Mouse (Mus musculus) monocyte, adult 59 days (primary cell): ENCODE data around the gene Smim6. TPM values are rescaled to one million over a fixed set of nuclear protein-coding genes. Genes with fewer than 3 reads are reported as not detected.

Experiments
- total RNA-seq, 2 experiments: library from RNA; stranded (reverse); gene quantifications; one replicate each; pipeline ENCODE4 v1.2.4; 2023

Gene Smim6
- 1 to 10 TPM; 2.4 to 5.0 TPM for total RNA-seq

GRCm38 (mm10) chr11:115911632-115912376, at the start of gene Smim6:
Gene Smim6, plus strand, starts transcription at chr11:115912017.

GRCm38 (mm10) chr11:115899486-115900266, 12.1 kb upstream of the Smim6 start, which contains the start of gene Smim5:
Gene Smim5, plus strand, starts transcription at chr11:115899966.

GRCm38 (mm10) chr11:115933108-115933746, 21.4 kb downstream of the Smim6 start, which contains the start of the genes Sap30bp and Recql5:
Gene Sap30bp, plus strand, starts transcription at chr11:115933282.
Gene Recql5, minus strand, starts transcription at chr11:115933477.

Other genes with a start within 250 kb of the Smim6 start
- 100 to 1,000 TPM; 226 to 238 TPM for gene Grb2, start 203.4 kb upstream of the Smim6 start, total RNA-seq
- 10 to 100 TPM; 54.7 to 60.5 TPM for gene Tmem94, start 146.6 kb upstream of the Smim6 start, total RNA-seq
- 1 to 10 TPM; 1.2 to 1.3 TPM for gene Caskin2, start 98.4 kb upstream of the Smim6 start, total RNA-seq
- 10 to 100 TPM; 17.0 to 17.7 TPM for gene Tsen54, start 97.3 kb upstream of the Smim6 start, total RNA-seq
- gene Llgl2, start 88.0 kb upstream of the Smim6 start, total RNA-seq: 10 to 100 TPM in 1 of 2 experiments, 1 to 10 TPM in 1; 8.1 to 14.9 TPM
- gene Myo15b, start 53.6 kb upstream of the Smim6 start, total RNA-seq: not detected
- 10 to 100 TPM; 22.9 to 25.2 TPM for gene Smim5, start 12.1 kb upstream of the Smim6 start, total RNA-seq
- gene Sap30bp, start 21.3 kb downstream of the Smim6 start, total RNA-seq: 10 to 100 TPM; 25.9 to 34.3 TPM
- gene Recql5, start 21.5 kb downstream of the Smim6 start, total RNA-seq: 10 to 100 TPM; 23.9 to 26.2 TPM
- 1 to 10 TPM in 1 of 2 experiments, not detected in 1; 1.6 TPM for gene Itgb4, start 62.7 kb downstream of the Smim6 start, total RNA-seq
- gene Galk1, start 100.7 kb downstream of the Smim6 start, total RNA-seq: 10 to 100 TPM in 1 of 2 experiments, 1 to 10 TPM in 1; 9.6 to 10.4 TPM
- gene H3f3b, start 115.9 kb downstream of the Smim6 start, total RNA-seq: 1,000 to 10,000 TPM; 3,280 to 3,497 TPM
- gene Unk, start 118.3 kb downstream of the Smim6 start, total RNA-seq: 10 to 100 TPM; 32.3 to 41.4 TPM
- gene Unc13d, start 165.9 kb downstream of the Smim6 start, total RNA-seq: 10 to 100 TPM; 47.4 to 55.6 TPM
- 100 to 1,000 TPM; 155 to 164 TPM for gene Wbp2, start 175.0 kb downstream of the Smim6 start, total RNA-seq
- 10 to 100 TPM; 13.8 to 15.7 TPM for gene Trim47, start 215.2 kb downstream of the Smim6 start, total RNA-seq
- 10 to 100 TPM; 28.0 to 31.9 TPM for gene Trim65, start 219.1 kb downstream of the Smim6 start, total RNA-seq
- 10 to 100 TPM; 27.5 to 28.3 TPM for gene Mrpl38, start 226.9 kb downstream of the Smim6 start, total RNA-seq